Mouse (Mus musculus): ENCODE measurements around the gene Olfr154. TPM values are rescaled to one million over a fixed set of nuclear protein-coding genes. Genes with fewer than 3 reads are reported as not detected.
"Not testable (repeated sequence)": the region's sequence is repeated elsewhere in the genome, so short reads cannot be mapped to it uniquely, and the experiment has no call there.

The Olfr154 gene
- polyA plus RNA-seq (2015; fragmentation: Nextera tagmentation; extraction: Ambion mirVana), result not detected in 2 replicates

- not testable (repeated sequence) for H3K4me1 ChIP-seq (ENCODE audit: control insufficient read depth, insufficient read depth, low read depth, low read length); H3K27me3 ChIP-seq (replicated peaks; ENCODE audit: control insufficient read depth, insufficient read depth, low read length); H3K4me3 ChIP-seq (ENCODE audit: low read length); H3K4me2 ChIP-seq (ENCODE audit: low read length); ATAC-seq; H3K9me3 ChIP-seq (ENCODE audit: control insufficient read depth, low read length); H3K27ac ChIP-seq (ENCODE audit: low read depth, low read length); H3K9ac ChIP-seq (ENCODE audit: low read depth, low read length); H3K36me3 ChIP-seq (ENCODE audit: control insufficient read depth, insufficient read depth, low read length)
These were observed at the start of gene Olfr154 for GRCm38 (mm10) chr2:85664355-85664754. Olfr154 (minus strand) TSS chr2:85664455.

DNA sequence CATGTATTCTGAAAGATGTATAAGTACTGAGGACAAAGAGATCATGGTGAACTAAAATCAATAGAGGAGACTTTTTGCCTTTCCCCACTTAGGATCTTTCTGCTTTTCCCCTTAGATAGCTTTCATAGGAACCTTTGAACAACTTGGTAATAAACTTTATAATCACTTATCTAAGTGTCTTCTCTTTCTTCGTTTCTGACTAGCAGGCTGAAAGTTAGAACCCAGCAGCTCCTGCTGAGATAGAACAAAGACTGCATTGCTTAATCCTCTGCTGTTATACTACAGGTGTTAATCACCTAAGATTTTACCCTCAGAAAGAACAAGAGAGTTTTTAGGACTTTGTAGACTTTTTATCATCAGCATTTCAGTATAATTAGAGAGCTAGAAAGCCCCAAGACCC is 46.9 kb upstream of the Olfr154 start:
- no peak for ATAC-seq
- WGBS, result 39% methylated on average over 1 of the region's 1 CpGs

DNA sequence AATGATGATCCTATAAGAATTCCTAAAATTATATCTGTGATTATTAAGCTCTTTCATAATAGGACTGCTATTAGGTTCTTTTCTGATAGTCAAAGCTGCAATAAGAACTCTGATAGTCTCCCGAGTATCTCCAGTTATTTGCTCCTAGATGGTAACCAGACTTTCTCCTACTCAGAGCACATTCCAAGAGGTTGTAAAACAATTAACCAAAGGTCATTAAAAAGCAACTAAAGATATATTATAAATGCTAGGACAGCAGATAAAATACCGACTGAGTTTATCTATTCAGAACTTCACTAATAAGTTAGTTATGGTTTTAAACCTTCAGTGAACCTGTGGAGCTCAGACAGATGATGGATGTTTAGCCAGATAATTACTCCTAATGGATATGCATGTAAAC is 46.4 kb upstream of the Olfr154 start:
- not testable (repeated sequence) for H3K27ac ChIP-seq (ENCODE audit: low read depth, low read length); H3K9me3 ChIP-seq (ENCODE audit: control insufficient read depth, low read length); H3K27me3 ChIP-seq (replicated peaks; ENCODE audit: control insufficient read depth, insufficient read depth, low read length); ATAC-seq; H3K9ac ChIP-seq (ENCODE audit: low read depth, low read length); H3K4me3 ChIP-seq (ENCODE audit: low read length); H3K36me3 ChIP-seq (ENCODE audit: control insufficient read depth, insufficient read depth, low read length); H3K4me2 ChIP-seq (ENCODE audit: low read length); H3K4me1 ChIP-seq (ENCODE audit: control insufficient read depth, insufficient read depth, low read depth, low read length)
- WGBS, result 88% methylated on average over 2 of the region's 2 CpGs

More for the DNA sequence above, 46.9 kb upstream of the Olfr154 start:
- no peak overlapping the region for H3K27ac ChIP-seq (ENCODE audit: low read depth, low read length)
- no peaks in the 10 kb centered on the region for H3K27me3 ChIP-seq (replicated peaks; ENCODE audit: control insufficient read depth, insufficient read depth, low read length)
- no peak overlapping the region for H3K4me2 ChIP-seq (ENCODE audit: low read length)
- H3K4me3 ChIP-seq (ENCODE audit: low read length), result no peak overlapping the region
- no peaks in the 10 kb centered on the region for H3K36me3 ChIP-seq (ENCODE audit: control insufficient read depth, insufficient read depth, low read length)
- no peak overlapping the region for H3K9ac ChIP-seq (ENCODE audit: low read depth, low read length)
- H3K9me3 ChIP-seq (ENCODE audit: control insufficient read depth, low read length), result no peaks in the 10 kb centered on the region
- H3K4me1 ChIP-seq (ENCODE audit: control insufficient read depth, insufficient read depth, low read depth, low read length), result no peaks in the 10 kb centered on the region

GRCm38 (mm10) chr2:85689131-85689530 is 24.9 kb upstream of the Olfr154 start, which contains the start of gene Olfr1008:
Olfr1008 (plus strand) TSS chr2:85689431.
- H3K9ac ChIP-seq (ENCODE audit: low read depth, low read length), result no peak within 1 kb of the TSS
- no peaks in the 10 kb centered on the region for H3K9me3 ChIP-seq (ENCODE audit: control insufficient read depth, low read length)
- no peaks in the 10 kb centered on the region for H3K4me1 ChIP-seq (ENCODE audit: control insufficient read depth, insufficient read depth, low read depth, low read length)
- no peak within 1 kb of the TSS for H3K4me3 ChIP-seq (ENCODE audit: low read length)
- no peak for ATAC-seq
- no peak within 1 kb of the TSS for H3K4me2 ChIP-seq (ENCODE audit: low read length)
- no peaks in the 10 kb centered on the region for H3K36me3 ChIP-seq (ENCODE audit: control insufficient read depth, insufficient read depth, low read length)
- no peak within 1 kb of the TSS for H3K27ac ChIP-seq (ENCODE audit: low read depth, low read length)
- no peaks in the 10 kb centered on the region for H3K27me3 ChIP-seq (replicated peaks; ENCODE audit: control insufficient read depth, insufficient read depth, low read length)

DNA sequence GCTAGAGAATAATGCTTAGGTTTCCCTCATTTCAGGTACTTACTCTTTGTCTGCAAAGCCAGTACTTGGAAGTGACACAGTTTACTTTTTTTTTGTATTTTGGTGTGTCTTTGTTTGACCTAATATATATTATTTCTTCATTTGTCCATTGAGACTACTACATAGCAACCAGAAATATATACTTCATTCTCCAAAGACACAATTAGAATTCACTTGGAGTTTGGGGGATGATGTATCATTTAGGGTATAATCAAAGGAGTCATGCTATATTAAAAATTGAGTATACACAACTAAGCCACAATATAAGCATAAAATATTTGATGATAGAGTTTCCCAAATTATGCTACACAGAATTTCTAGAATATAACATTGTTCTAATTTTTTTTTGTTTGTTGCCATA is 14.4 kb upstream of the Olfr154 start, which contains the start of gene Olfr1006:
Olfr1006 (minus strand) TSS at position 101 of the 400 bp plus-strand sequence.
- no peaks in the 10 kb centered on the region for H3K27me3 ChIP-seq (replicated peaks; ENCODE audit: control insufficient read depth, insufficient read depth, low read length)
- H3K36me3 ChIP-seq (ENCODE audit: control insufficient read depth, insufficient read depth, low read length), result no peaks in the 10 kb centered on the region
- no peak for ATAC-seq
- H3K9me3 ChIP-seq (ENCODE audit: control insufficient read depth, low read length), result no peaks in the 10 kb centered on the region
- no peak within 1 kb of the TSS for H3K4me2 ChIP-seq (ENCODE audit: low read length)
- H3K4me1 ChIP-seq (ENCODE audit: control insufficient read depth, insufficient read depth, low read depth, low read length), result no peaks in the 10 kb centered on the region
- no peak within 1 kb of the TSS for H3K4me3 ChIP-seq (ENCODE audit: low read length)
- H3K9ac ChIP-seq (ENCODE audit: low read depth, low read length), result no peak within 1 kb of the TSS
- H3K27ac ChIP-seq (ENCODE audit: low read depth, low read length), result no peak within 1 kb of the TSS

- ATAC-seq, result no peak
- Histone ChIP-seq H3K4me2 (ENCODE audit: low read length) (no peak within 1 kb of the TSS), H3K9ac (ENCODE audit: low read depth, low read length) (no peak within 1 kb of the TSS), H3K4me1 (ENCODE audit: control insufficient read depth, insufficient read depth, low read depth, low read length) (no peaks in the 10 kb centered on the region), H3K27me3 (replicated peaks; ENCODE audit: control insufficient read depth, insufficient read depth, low read length) (no peaks in the 10 kb centered on the region), H3K27ac (ENCODE audit: low read depth, low read length) (no peak within 1 kb of the TSS), H3K4me3 (ENCODE audit: low read length) (no peak within 1 kb of the TSS), H3K36me3 (ENCODE audit: control insufficient read depth, insufficient read depth, low read length) (no peaks in the 10 kb centered on the region), H3K9me3 (ENCODE audit: control insufficient read depth, low read length) (no peaks in the 10 kb centered on the region)
- 92% methylated on average over 1 of the region's 1 CpGs for WGBS
These were observed 13.7 kb downstream of the Olfr154 start, which contains the start of gene Olfr1002 for GRCm38 (mm10) chr2:85650604-85651003. Olfr1002 (minus strand) TSS chr2:85650704.

Other genes starting within 250 kb of the Olfr154 start
- not detected in 2 replicates for gene Olfr993, start 249.6 kb downstream of the Olfr154 start, polyA plus RNA-seq (2015; fragmentation: Nextera tagmentation; extraction: Ambion mirVana)
- gene Olfr994, start 228.0 kb downstream of the Olfr154 start, polyA plus RNA-seq (2015; fragmentation: Nextera tagmentation; extraction: Ambion mirVana), result not detected in 2 replicates
- not detected in 2 replicates for gene Olfr995, start 220.8 kb downstream of the Olfr154 start, polyA plus RNA-seq (2015; fragmentation: Nextera tagmentation; extraction: Ambion mirVana)
- gene 4833423E24Rik, start 145.4 kb downstream of the Olfr154 start, polyA plus RNA-seq (2015; fragmentation: Nextera tagmentation; extraction: Ambion mirVana), result 0.09 and 0.28 TPM in 2 replicates
- not detected in 2 replicates for gene Olfr996, start 85.2 kb downstream of the Olfr154 start, polyA plus RNA-seq (2015; fragmentation: Nextera tagmentation; extraction: Ambion mirVana)
- gene Olfr998, start 75.5 kb downstream of the Olfr154 start, polyA plus RNA-seq (2015; fragmentation: Nextera tagmentation; extraction: Ambion mirVana), result not detected in 2 replicates
- not detected in 2 replicates for gene Olfr1000, start 52.6 kb downstream of the Olfr154 start, polyA plus RNA-seq (2015; fragmentation: Nextera tagmentation; extraction: Ambion mirVana)
- gene Olfr1002, start 13.8 kb downstream of the Olfr154 start, polyA plus RNA-seq (2015; fragmentation: Nextera tagmentation; extraction: Ambion mirVana), result not detected in 2 replicates
- gene Olfr1006, start 14.3 kb upstream of the Olfr154 start, polyA plus RNA-seq (2015; fragmentation: Nextera tagmentation; extraction: Ambion mirVana), result not detected in 2 replicates
- gene Olfr1008, start 25.0 kb upstream of the Olfr154 start, polyA plus RNA-seq (2015; fragmentation: Nextera tagmentation; extraction: Ambion mirVana), result not detected in 2 replicates
- gene Olfr1009, start 51.0 kb upstream of the Olfr154 start, polyA plus RNA-seq (2015; fragmentation: Nextera tagmentation; extraction: Ambion mirVana), result not detected in 2 replicates
- gene Olfr1012, start 98.3 kb upstream of the Olfr154 start, polyA plus RNA-seq (2015; fragmentation: Nextera tagmentation; extraction: Ambion mirVana), result not detected in 2 replicates
- gene Olfr1013, start 102.6 kb upstream of the Olfr154 start, polyA plus RNA-seq (2015; fragmentation: Nextera tagmentation; extraction: Ambion mirVana), result not detected in 2 replicates
- not detected in 2 replicates for gene Olfr1014, start 108.3 kb upstream of the Olfr154 start, polyA plus RNA-seq (2015; fragmentation: Nextera tagmentation; extraction: Ambion mirVana)
- not detected in 2 replicates for gene Olfr1015, start 117.6 kb upstream of the Olfr154 start, polyA plus RNA-seq (2015; fragmentation: Nextera tagmentation; extraction: Ambion mirVana)
- not detected in 2 replicates for gene Olfr1016, start 138.1 kb upstream of the Olfr154 start, polyA plus RNA-seq (2015; fragmentation: Nextera tagmentation; extraction: Ambion mirVana)
- gene Olfr1018, start 154.0 kb upstream of the Olfr154 start, polyA plus RNA-seq (2015; fragmentation: Nextera tagmentation; extraction: Ambion mirVana), result not detected in 2 replicates
- gene Olfr1019, start 181.0 kb upstream of the Olfr154 start, polyA plus RNA-seq (2015; fragmentation: Nextera tagmentation; extraction: Ambion mirVana), result not detected in 2 replicates
- not detected in 2 replicates for gene Olfr1020, start 182.6 kb upstream of the Olfr154 start, polyA plus RNA-seq (2015; fragmentation: Nextera tagmentation; extraction: Ambion mirVana)
- gene Olfr1022, start 204.1 kb upstream of the Olfr154 start, polyA plus RNA-seq (2015; fragmentation: Nextera tagmentation; extraction: Ambion mirVana), result not detected in 2 replicates
- not detected in 2 replicates for gene Olfr1023, start 221.2 kb upstream of the Olfr154 start, polyA plus RNA-seq (2015; fragmentation: Nextera tagmentation; extraction: Ambion mirVana)
- not detected in 2 replicates for gene Olfr1024, start 240.6 kb upstream of the Olfr154 start, polyA plus RNA-seq (2015; fragmentation: Nextera tagmentation; extraction: Ambion mirVana)